Mouse (Mus musculus) midbrain, embryonic 14.5 days (tissue): ENCODE results near the gene Osbpl3. TPM values are rescaled to one million over a fixed set of nuclear protein-coding genes. Genes with fewer than 3 reads are reported as not detected.

Experiments used
- ATAC-seq: fragments of 200-750 bp; cut with Nextera tagmentation; 2 replicates; pipeline ENCODE4 v1.8.0; 2017; ENCODE audit warnings: moderate number of reproducible peaks, moderate library complexity; ENCODE audit not compliant: low FRiP score, low TSS enrichment
- DNase-seq: peaks from one replicate; pipeline ENCODE4 v3.0.0-alpha.2; 2015
- H3K27ac ChIP-seq: fragments of 300-500 bp; sonication (generic); replicated peaks from 2 replicates; pipeline ENCODE4 v1.5.1; 2014; ENCODE audit warnings: mild to moderate bottlenecking, low read depth, low read length, moderate library complexity
- H3K27me3 ChIP-seq: fragments of 300-500 bp; sonication (generic); 2 replicates; pipeline ENCODE4 v1.6.1; 2014; ENCODE audit warnings: low read length, control low read depth, mixed read lengths; ENCODE audit not compliant: control insufficient read depth, insufficient read depth
- H3K36me3 ChIP-seq: fragments of 300-500 bp; sonication (generic); 2 replicates; pipeline ENCODE4 v1.6.1; 2014; ENCODE audit warnings: low read length, control low read depth; ENCODE audit not compliant: control insufficient read depth, insufficient read depth
- H3K4me1 ChIP-seq: fragments of 300-500 bp; sonication (generic); 2 replicates; pipeline ENCODE4 v1.6.1; 2014; ENCODE audit warnings: mild to moderate bottlenecking, antibody characterized with exemption, low read length, control low read depth; ENCODE audit not compliant: control insufficient read depth, insufficient read depth
- H3K4me2 ChIP-seq: fragments of 300-500 bp; sonication (generic); 2 replicates; pipeline ENCODE4 v1.6.1; 2014; ENCODE audit warnings: mild to moderate bottlenecking, low read length, moderate library complexity
- H3K4me3 ChIP-seq: fragments of 300-500 bp; sonication (generic); replicated peaks from 2 replicates; pipeline ENCODE4 v1.5.1; 2014; ENCODE audit warnings: low read depth, low read length
- H3K9ac ChIP-seq: fragments of 300-500 bp; sonication (generic); replicated peaks from 2 replicates; pipeline ENCODE4 v1.6.1; 2014; ENCODE audit warnings: mild to moderate bottlenecking, low read length, moderate library complexity
- H3K9me3 ChIP-seq: fragments of 300-500 bp; sonication (generic); 2 replicates; pipeline ENCODE4 v1.6.1; 2016; ENCODE audit warnings: low read length, control low read depth, mixed read lengths; ENCODE audit not compliant: control insufficient read depth
- WGBS: fragments of 180-500 bp; shearing (Covaris S2); extraction: QIAGEN DNeasy Blood & Tissue Kit; methylation state at CpG from one replicate; pipeline ENCODE4 v1.1.7; 2014; 5-methylcytosine and 5-hydroxymethylcytosine counted together
- polyA plus RNA-seq: library from polyadenylated mRNA; unstranded; fragments of >200 nt; fragmentation: Nextera tagmentation; extraction: Ambion mirVana; gene quantifications from 2 replicates; pipeline ENCODE4 v1.2.1, GENCODE M21; 2014

Osbpl3 gene
- polyA plus RNA-seq, 1 experiment from 2014 or later = 5.5 TPM

DNA sequence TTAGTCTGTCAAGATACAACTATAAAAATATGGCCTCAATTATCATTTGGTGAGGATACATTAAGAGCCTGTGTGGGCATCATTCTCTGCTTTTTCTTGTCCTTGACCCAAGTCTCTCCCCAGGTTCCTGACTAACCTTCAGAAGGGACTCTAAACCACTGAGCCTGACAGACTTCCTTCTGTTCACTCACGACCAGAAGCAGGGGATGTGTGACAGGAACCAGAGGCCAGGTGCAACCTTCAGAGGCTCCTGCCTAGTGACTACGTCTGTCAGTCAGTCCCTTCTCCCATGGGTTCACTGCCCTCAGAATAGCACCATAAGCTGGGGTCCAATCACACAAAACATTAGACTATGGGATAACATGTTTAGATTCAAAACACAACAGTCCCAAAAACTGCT, 208.6 kb downstream of the Osbpl3 start:
- ATAC-seq (no peak), DNase-seq (no peak)
- Histone ChIP-seq H3K27ac (no peak overlapping the region), H3K4me3 (no peak overlapping the region), H3K36me3 (no peaks in the 10 kb centered on the region; the same call in 1 of the 2 replicates), H3K9me3 (no peaks in the 10 kb centered on the region), H3K4me1 (no peaks in the 10 kb centered on the region), H3K27me3 (no peaks in the 10 kb centered on the region), H3K4me2 (no peak overlapping the region), H3K9ac (no peak overlapping the region)
- 85% methylated on average over 2 of the region's 2 CpGs for WGBS

DNA sequence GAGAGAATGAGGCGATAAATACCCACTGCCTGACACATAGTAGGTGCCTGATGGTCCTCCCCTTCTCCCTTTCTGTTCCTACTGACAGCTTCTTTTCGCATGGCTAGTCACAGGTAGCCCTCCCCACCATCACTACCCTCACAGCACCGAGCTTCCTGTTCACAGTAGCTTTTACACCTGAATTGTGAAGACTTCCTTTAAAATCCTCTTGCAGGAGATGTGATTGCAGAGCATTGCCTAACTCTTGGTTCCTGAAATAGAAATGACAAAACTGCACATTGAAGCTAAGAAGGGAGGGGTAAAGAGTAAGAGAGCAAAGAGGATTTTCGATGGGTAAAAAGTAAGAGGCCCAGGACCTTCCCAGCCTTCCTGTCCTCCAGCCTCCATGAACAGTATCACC, 211.0 kb downstream of the Osbpl3 start:
- 93% methylated on average over 4 of the region's 4 CpGs for WGBS
- DNase-seq = no peak
- H3K4me1 ChIP-seq = no peaks in the 10 kb centered on the region
- H3K36me3 ChIP-seq = no peaks in the 10 kb centered on the region; the same call in 1 of the 2 replicates
- no peak overlapping the region for H3K4me3 ChIP-seq
- H3K27me3 ChIP-seq = no peaks in the 10 kb centered on the region
- no peak overlapping the region for H3K9ac ChIP-seq
- H3K27ac ChIP-seq = no peak overlapping the region
- no peak overlapping the region for H3K4me2 ChIP-seq
- no peaks in the 10 kb centered on the region for H3K9me3 ChIP-seq
- no peak for ATAC-seq

DNA sequence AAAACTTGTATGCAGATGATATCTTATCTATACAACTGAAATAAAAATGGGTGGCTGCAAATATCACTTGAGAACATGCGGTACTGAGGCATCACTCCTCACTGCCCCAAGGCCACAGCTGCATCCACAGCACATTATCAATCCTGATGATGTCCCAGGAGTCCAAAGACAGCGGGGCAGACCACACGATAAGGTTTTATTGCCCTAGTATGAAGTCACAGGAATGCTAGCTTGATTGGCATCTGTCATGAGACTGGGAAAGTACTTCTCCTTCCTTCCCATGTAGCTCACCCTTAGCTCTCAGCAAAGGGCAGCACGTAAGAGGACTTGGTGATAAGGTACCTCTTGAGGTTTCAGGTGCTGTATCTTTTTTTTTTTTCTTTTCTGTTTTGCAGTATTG, 211.9 kb downstream of the Osbpl3 start:
- Histone ChIP-seq H3K27me3 (no peaks in the 10 kb centered on the region), H3K4me3 (no peak overlapping the region), H3K4me2 (no peak overlapping the region), H3K27ac (no peak overlapping the region), H3K9ac (no peak overlapping the region), H3K9me3 (no peaks in the 10 kb centered on the region), H3K36me3 (no peaks in the 10 kb centered on the region; the same call in 1 of the 2 replicates), H3K4me1 (no peaks in the 10 kb centered on the region)
- WGBS = 72% methylated on average over 4 of the region's 4 CpGs
- ATAC-seq (no peak), DNase-seq (no peak)

Other genes with a start within 250 kb of the Osbpl3 start
- gene Gsdme, start 192.3 kb downstream of the Osbpl3 start, polyA plus RNA-seq = 75.0 and 83.1 TPM in 2 replicates
- 70.5 and 77.8 TPM in 2 replicates for gene Cycs, start 110.3 kb upstream of the Osbpl3 start, polyA plus RNA-seq
- gene 4921507P07Rik, start 140.4 kb upstream of the Osbpl3 start, polyA plus RNA-seq = 3.2 and 3.5 TPM in 2 replicates
- gene Npvf, start 198.2 kb upstream of the Osbpl3 start, polyA plus RNA-seq = 0.37 and 0.57 TPM in 2 replicates